Mouse (Mus musculus): ENCODE measurements around the gene Ednrb. TPM values are rescaled to one million over a fixed set of nuclear protein-coding genes. Genes with fewer than 3 reads are reported as not detected.

Ednrb gene
- polyA plus RNA-seq, 1 experiment from 2014 or later, result 139 TPM

GRCm38 (mm10) chr14:103815542-103815941 lies 28.7 kb downstream of the Ednrb start:
- H3K27me3 ChIP-seq (replicated peaks; ENCODE audit: insufficient read depth, low read length), result no peaks in the 10 kb centered on the region
- TF ChIP-seq CTCF (IDR thresholded peaks at IDR 0.05), result no peak
- peak; percentile 92 for TF ChIP-seq EP300 (IDR thresholded peaks at IDR 0.05)
- peak; percentile 85 for ATAC-seq
- no peaks in the 10 kb centered on the region for H3K4me1 ChIP-seq (ENCODE audit: insufficient read depth, low read depth, low read length)
- no peaks in the 10 kb centered on the region for H3K9me3 ChIP-seq (ENCODE audit: low read length)
- H3K36me3 ChIP-seq (ENCODE audit: insufficient read depth, low read length), result no peaks in the 10 kb centered on the region
- no peak overlapping the region for H3K4me3 ChIP-seq (ENCODE audit: low read depth, low read length)
- H3K27ac ChIP-seq (ENCODE audit: low read length), result 0 out of 2 replicates have a peak overlapping the region, but pooled peaks have one; percentile 27
- no peak overlapping the region for H3K9ac ChIP-seq (replicated peaks; ENCODE audit: low read depth)
- WGBS, result 37% methylated on average over 16 of the region's 16 CpGs
- DNase-seq (ENCODE audit: low spot score), result peak; percentile 81
- H3K4me2 ChIP-seq (replicated peaks; ENCODE audit: low read depth, low read length), result peak overlapping the region; percentile 14; the same call in 1 of the 2 replicates

- Histone ChIP-seq H3K4me2 (replicated peaks; ENCODE audit: low read depth, low read length) (no peak overlapping the region), H3K4me3 (ENCODE audit: low read depth, low read length) (no peak overlapping the region), H3K4me1 (ENCODE audit: insufficient read depth, low read depth, low read length) (no peaks in the 10 kb centered on the region), H3K9me3 (ENCODE audit: low read length) (no peaks in the 10 kb centered on the region), H3K36me3 (ENCODE audit: insufficient read depth, low read length) (no peaks in the 10 kb centered on the region), H3K9ac (replicated peaks; ENCODE audit: low read depth) (no peak overlapping the region), H3K27me3 (replicated peaks; ENCODE audit: insufficient read depth, low read length) (no peaks in the 10 kb centered on the region), H3K27ac (ENCODE audit: low read length) (no peak overlapping the region)
- no peak for TF ChIP-seq CTCF (IDR thresholded peaks at IDR 0.05)
- no peak for TF ChIP-seq EP300 (IDR thresholded peaks at IDR 0.05)
- ATAC-seq (no peak), DNase-seq (ENCODE audit: low spot score) (no peak)
- WGBS, result 62% methylated on average over 10 of the region's 10 CpGs
Observed at GRCm38 (mm10) chr14:103814015-103814691, 30.0 kb downstream of the Ednrb start.

GRCm38 (mm10) chr14:103813246-103813645 lies 31.0 kb downstream of the Ednrb start:
- Histone ChIP-seq H3K4me1 (ENCODE audit: insufficient read depth, low read depth, low read length) (no peaks in the 10 kb centered on the region), H3K27ac (ENCODE audit: low read length) (no peak overlapping the region), H3K4me3 (ENCODE audit: low read depth, low read length) (no peak overlapping the region), H3K9ac (replicated peaks; ENCODE audit: low read depth) (no peak overlapping the region), H3K9me3 (ENCODE audit: low read length) (no peaks in the 10 kb centered on the region), H3K4me2 (replicated peaks; ENCODE audit: low read depth, low read length) (no peak overlapping the region), H3K36me3 (ENCODE audit: insufficient read depth, low read length) (no peaks in the 10 kb centered on the region), H3K27me3 (replicated peaks; ENCODE audit: insufficient read depth, low read length) (no peaks in the 10 kb centered on the region)
- DNase-seq (ENCODE audit: low spot score), result peak; percentile 25
- WGBS, result 52% methylated on average over 3 of the region's 3 CpGs
- TF ChIP-seq CTCF (IDR thresholded peaks at IDR 0.05) (no peak), EP300 (IDR thresholded peaks at IDR 0.05) (peak; percentile 54)
- ATAC-seq, result no peak

GRCm38 (mm10) chr14:103811291-103811690 lies 32.9 kb downstream of the Ednrb start:
- H3K27ac ChIP-seq (ENCODE audit: low read length), result no peak overlapping the region
- no peak overlapping the region for H3K9ac ChIP-seq (replicated peaks; ENCODE audit: low read depth)
- no peak for TF ChIP-seq EP300 (IDR thresholded peaks at IDR 0.05)
- TF ChIP-seq CTCF (IDR thresholded peaks at IDR 0.05), result no peak
- no peaks in the 10 kb centered on the region for H3K4me1 ChIP-seq (ENCODE audit: insufficient read depth, low read depth, low read length)
- ATAC-seq (no peak), DNase-seq (ENCODE audit: low spot score) (no peak)
- H3K4me3 ChIP-seq (ENCODE audit: low read depth, low read length), result no peak overlapping the region
- H3K36me3 ChIP-seq (ENCODE audit: insufficient read depth, low read length), result no peaks in the 10 kb centered on the region
- H3K4me2 ChIP-seq (replicated peaks; ENCODE audit: low read depth, low read length), result no peak overlapping the region
- WGBS, result 90% methylated on average over 7 of the region's 7 CpGs
- H3K9me3 ChIP-seq (ENCODE audit: low read length), result no peaks in the 10 kb centered on the region
- H3K27me3 ChIP-seq (replicated peaks; ENCODE audit: insufficient read depth, low read length), result no peaks in the 10 kb centered on the region

GRCm38 (mm10) chr14:103803907-103804659 lies 40.1 kb downstream of the Ednrb start:
- Histone ChIP-seq H3K27me3 (replicated peaks; ENCODE audit: insufficient read depth, low read length) (no peaks in the 10 kb centered on the region), H3K9ac (replicated peaks; ENCODE audit: low read depth) (no peak overlapping the region), H3K4me1 (ENCODE audit: insufficient read depth, low read depth, low read length) (no peaks in the 10 kb centered on the region), H3K36me3 (ENCODE audit: insufficient read depth, low read length) (no peaks in the 10 kb centered on the region), H3K9me3 (ENCODE audit: low read length) (no peaks in the 10 kb centered on the region), H3K27ac (ENCODE audit: low read length) (no peak overlapping the region), H3K4me2 (replicated peaks; ENCODE audit: low read depth, low read length) (no peak overlapping the region), H3K4me3 (ENCODE audit: low read depth, low read length) (no peak overlapping the region)
- DNase-seq (ENCODE audit: low spot score), result no peak
- ATAC-seq, result no peak
- TF ChIP-seq EP300 (IDR thresholded peaks at IDR 0.05), result no peak
- WGBS, result 65% methylated on average over 4 of the region's 4 CpGs

- WGBS, result 68% methylated on average over 3 of the region's 3 CpGs
- no peak overlapping the region for H3K4me3 ChIP-seq (ENCODE audit: low read depth, low read length)
- H3K27ac ChIP-seq (ENCODE audit: low read length), result no peak overlapping the region
- ATAC-seq, result no peak
- no peaks in the 10 kb centered on the region for H3K9me3 ChIP-seq (ENCODE audit: low read length)
- no peak overlapping the region for H3K4me2 ChIP-seq (replicated peaks; ENCODE audit: low read depth, low read length)
- H3K36me3 ChIP-seq (ENCODE audit: insufficient read depth, low read length), result no peaks in the 10 kb centered on the region
- H3K9ac ChIP-seq (replicated peaks; ENCODE audit: low read depth), result no peak overlapping the region
- DNase-seq (ENCODE audit: low spot score), result no peak
- H3K27me3 ChIP-seq (replicated peaks; ENCODE audit: insufficient read depth, low read length), result no peaks in the 10 kb centered on the region
- no peaks in the 10 kb centered on the region for H3K4me1 ChIP-seq (ENCODE audit: insufficient read depth, low read depth, low read length)
- TF ChIP-seq EP300 (IDR thresholded peaks at IDR 0.05), result no peak
- TF ChIP-seq CTCF (IDR thresholded peaks at IDR 0.05), result no peak
Observed at GRCm38 (mm10) chr14:103797123-103797522, 47.1 kb downstream of the Ednrb start.

Measured in lung, postnatal 0 days (tissue).